Mouse (Mus musculus): Measurements from ENCODE around the gene Sox5.

Sox5 gene

DNA sequence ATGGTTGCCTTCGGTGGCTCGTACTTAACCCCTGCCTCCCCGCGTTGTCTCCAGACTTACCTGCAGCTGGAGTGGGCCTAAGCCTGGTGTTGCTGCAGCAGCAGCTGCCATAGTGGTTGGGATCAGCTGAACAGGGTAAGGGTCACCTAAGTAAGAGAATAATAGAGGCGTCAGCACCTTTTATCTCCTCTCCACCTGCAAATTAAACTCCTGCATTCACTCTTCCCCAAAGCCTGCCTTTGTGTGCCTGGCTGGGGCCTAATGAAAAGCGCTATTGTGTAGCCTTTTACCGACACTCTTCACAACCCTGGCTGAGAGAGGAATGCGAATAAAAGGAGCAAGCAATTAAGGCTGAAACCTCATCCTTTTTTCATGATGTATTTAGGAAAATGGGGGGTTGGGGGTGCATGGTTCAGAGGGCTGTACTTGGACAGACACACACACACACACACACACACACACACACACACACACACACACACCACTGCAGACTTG, 840.4 kb downstream of the Sox5 start:
- no peak for DNase-seq (ENCODE audit: low spot score)

DNA sequence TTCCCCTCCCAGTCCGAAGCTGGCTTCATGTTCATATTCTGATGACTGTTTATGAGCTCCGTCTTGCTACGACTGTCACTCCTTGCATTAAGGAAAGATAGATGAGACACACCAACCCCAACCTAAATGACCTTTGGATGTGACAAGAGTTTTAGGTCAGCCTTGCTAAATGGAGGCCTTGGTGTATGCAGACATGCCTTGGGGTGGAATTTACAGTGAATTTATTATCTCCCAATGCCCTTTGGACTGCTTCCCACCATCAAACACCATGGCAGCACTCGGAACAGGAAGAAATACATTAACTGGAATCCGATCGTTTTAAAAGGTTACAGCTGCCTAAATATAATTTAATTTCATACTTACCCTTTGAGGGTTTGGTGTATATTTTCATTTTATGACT, 858.6 kb downstream of the Sox5 start:
- no peak for DNase-seq (ENCODE audit: low spot score)

- DNase-seq (ENCODE audit: low spot score): no peak
Measured at GRCm38 (mm10) chr6:143918405-143918947, 863.3 kb downstream of the Sox5 start.

- DNase-seq (ENCODE audit: low spot score): no peak
Measured at GRCm38 (mm10) chr6:143916152-143916735, 865.5 kb downstream of the Sox5 start.

- DNase-seq (ENCODE audit: low spot score): no peak
Measured at GRCm38 (mm10) chr6:143915686-143916085, 866.1 kb downstream of the Sox5 start.

GRCm38 (mm10) chr6:143912316-143912715, 869.5 kb downstream of the Sox5 start:
- no peak for DNase-seq (ENCODE audit: low spot score)

DNA sequence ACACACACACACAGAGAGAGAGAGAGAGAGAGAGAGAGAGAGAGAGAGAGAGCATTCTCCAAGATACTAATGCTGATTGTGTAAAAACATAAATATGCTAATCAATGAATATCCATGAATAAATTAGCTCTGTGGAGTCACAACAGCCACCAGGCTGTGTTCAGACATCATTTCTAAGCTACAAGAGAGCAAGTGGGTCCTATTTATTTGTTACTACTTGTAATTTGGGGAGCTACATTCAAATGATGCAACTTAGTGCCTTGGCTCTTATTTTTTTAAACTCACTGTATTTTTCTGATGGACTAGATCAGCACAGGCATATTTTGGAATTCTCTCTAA, 877.1 kb downstream of the Sox5 start:
- no peak for DNase-seq (ENCODE audit: low spot score)

- DNase-seq (ENCODE audit: low spot score): no peak
Measured at GRCm38 (mm10) chr6:143903981-143904692, 877.6 kb downstream of the Sox5 start.

DNA sequence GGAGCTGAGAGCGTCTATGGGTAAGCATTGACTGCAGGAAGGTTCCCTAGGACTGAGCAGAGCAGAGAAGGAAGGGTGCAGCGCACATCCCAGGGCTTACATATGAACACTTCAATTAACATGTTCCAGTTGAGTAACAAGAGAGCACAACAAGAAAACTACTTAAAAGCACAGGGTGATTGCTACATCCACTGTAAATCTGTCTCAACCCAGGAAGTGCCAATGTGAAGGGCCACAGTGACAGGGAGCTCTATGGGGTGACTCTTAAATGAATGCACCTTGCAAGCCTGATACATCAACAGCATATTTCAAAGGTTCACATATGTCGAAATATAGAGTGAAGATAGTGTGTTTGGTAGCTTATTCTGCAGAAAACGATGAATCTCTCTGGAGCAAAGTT, 880.9 kb downstream of the Sox5 start:
- no peak for DNase-seq (ENCODE audit: low spot score)

DNA sequence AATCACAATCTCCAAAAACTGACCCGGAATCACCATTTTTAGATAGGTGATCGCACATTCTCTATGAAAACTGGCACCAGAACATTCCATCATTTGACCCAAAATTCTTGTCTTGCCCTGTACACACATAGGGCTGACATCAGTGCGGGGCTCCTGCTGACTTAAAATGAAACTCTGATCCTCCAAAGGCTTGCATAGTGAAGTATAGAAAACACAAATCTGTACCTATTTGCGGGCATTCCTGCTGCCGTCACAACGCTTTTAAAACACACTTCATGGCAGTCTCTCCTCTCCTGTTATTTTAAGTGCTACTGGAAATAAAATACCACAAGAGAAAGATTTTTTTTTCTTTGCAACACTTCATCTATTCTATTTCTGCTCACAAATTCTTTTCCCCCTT, 886.7 kb downstream of the Sox5 start:
- no peak for DNase-seq (ENCODE audit: low spot score)

- DNase-seq (ENCODE audit: low spot score): no peak
Measured at GRCm38 (mm10) chr6:143892869-143893268, 888.9 kb downstream of the Sox5 start.

- DNase-seq (ENCODE audit: low spot score): no peak
Measured at GRCm38 (mm10) chr6:143888556-143888955, 893.2 kb downstream of the Sox5 start.

GRCm38 (mm10) chr6:143878525-143878924, 903.3 kb downstream of the Sox5 start:
- no peak for DNase-seq (ENCODE audit: low spot score)

- DNase-seq (ENCODE audit: low spot score): no peak
Measured at GRCm38 (mm10) chr6:143868790-143869189, 913.0 kb downstream of the Sox5 start.

GRCm38 (mm10) chr6:143868155-143868685, 913.6 kb downstream of the Sox5 start:
- DNase-seq (ENCODE audit: low spot score): no peak

DNA sequence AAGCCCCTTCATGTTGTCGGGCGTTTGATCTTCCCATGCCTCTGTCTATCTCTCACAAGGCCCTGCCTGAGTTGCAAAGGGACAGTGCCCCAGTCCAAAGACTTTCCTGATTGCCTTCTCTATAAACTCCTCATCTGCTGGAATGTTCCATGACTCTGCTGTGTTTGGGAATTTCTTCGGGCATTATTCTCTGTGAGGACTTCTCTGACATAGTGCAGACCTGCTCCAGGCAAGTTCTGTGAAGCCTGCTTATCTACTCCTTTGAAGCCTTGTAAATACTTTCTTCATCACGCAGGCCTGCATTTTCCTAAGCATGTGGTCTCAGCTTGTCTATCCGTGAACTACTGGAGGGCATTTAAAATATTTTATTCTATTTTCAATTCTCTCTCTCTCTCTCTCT, 914.7 kb downstream of the Sox5 start:
- DNase-seq (ENCODE audit: low spot score): no peak

- no peak for DNase-seq (ENCODE audit: low spot score)
Measured at GRCm38 (mm10) chr6:143866566-143866965, 915.2 kb downstream of the Sox5 start.

- DNase-seq (ENCODE audit: low spot score): no peak
Measured at GRCm38 (mm10) chr6:143862611-143863110, 919.1 kb downstream of the Sox5 start.

DNA sequence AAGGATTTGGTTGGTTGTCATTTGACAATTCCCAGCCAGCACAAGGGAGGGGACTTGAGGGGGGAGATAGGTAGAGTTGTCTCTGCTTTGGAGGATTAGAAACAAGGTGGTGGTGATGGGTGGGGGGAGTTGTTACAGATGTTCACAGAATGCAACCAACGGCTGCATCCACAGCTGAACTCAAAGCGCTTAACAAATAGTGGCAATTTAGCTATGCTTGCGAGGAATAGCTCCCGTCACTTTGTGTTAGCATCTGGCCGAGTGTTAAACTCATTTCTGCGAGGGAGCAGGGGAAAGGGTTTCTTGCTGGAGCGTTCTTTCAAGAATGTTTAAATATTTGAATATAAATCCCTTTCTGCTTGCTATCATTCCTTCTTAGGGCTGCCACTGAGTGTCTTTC, 921.7 kb downstream of the Sox5 start:
- DNase-seq (ENCODE audit: low spot score): no peak

GRCm38 (mm10) chr6:143859535-143859934, 922.2 kb downstream of the Sox5 start:
- no peak for DNase-seq (ENCODE audit: low spot score)

GRCm38 (mm10) chr6:143858551-143858950, 923.2 kb downstream of the Sox5 start:
- no peak for DNase-seq (ENCODE audit: low spot score)

DNA sequence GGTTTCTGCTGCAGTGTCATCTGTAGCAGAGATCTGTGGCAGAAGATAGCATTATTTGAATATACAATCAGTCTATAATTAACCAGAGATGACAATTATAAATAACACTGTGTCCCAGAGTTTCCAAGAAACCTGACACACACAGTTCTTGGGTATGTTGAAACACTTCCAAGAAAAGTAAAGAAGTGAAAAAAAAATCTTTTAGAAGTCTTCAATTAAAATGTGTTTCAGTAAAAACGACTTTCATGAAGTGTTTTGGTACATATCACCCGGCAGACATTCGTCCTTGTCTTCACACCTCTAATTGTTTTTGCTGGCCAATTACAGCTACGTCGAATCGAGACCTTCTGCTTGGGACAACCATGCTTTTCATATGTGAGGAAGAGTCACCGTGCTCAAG, 924.4 kb downstream of the Sox5 start:
- DNase-seq (ENCODE audit: low spot score): no peak

DNA sequence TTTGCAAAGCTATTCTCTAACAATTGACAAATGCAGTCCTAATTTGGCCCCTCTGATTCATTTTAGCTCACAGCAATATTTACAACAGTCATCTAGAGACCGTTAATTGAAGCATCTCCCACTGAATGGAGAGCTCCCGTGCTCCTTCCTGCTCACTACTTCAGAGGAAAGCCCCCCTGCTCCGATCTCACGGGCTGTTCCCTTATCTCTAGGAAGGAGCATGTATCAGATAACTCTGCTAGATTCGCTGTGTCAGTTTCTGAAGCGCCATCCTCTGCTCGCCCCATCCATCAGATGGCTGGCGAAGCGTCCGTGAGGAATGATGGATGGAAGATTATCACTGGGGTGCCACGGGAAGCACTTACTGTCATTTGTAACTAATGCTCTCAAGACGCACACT, 926.4 kb downstream of the Sox5 start:
- no peak for DNase-seq (ENCODE audit: low spot score)
